Mouse (Mus musculus) CH12F3 (cell line): ENCODE data around the gene Grik3.

ENCODE experiments used
- in situ Hi-C: fragments of 300-500 bp; cut with MboI; formaldehyde crosslinking; loops from 2 replicates; pipeline ENCODE4 v1.14.3; 2020; ENCODE audit warnings: low sequenced_read_pairs

Gene Grik3

GRCm38 (mm10) chr4:125637364-125637763 lies 146.9 kb downstream of the Grik3 start:
- in situ Hi-C loops, result no loop called here

- in situ Hi-C loops, result no loop called here
These were observed 150.0 kb downstream of the Grik3 start for GRCm38 (mm10) chr4:125640520-125640919.

GRCm38 (mm10) chr4:125640921-125641663 lies 150.6 kb downstream of the Grik3 start:
- in situ Hi-C loops, result no loop called here

- in situ Hi-C loops, result no loop called here
These were observed 154.4 kb downstream of the Grik3 start for GRCm38 (mm10) chr4:125644581-125645568.

- in situ Hi-C loops, result no loop called here
These were observed 161.3 kb downstream of the Grik3 start for GRCm38 (mm10) chr4:125651676-125652246.

- in situ Hi-C loops, result no loop called here
These were observed 165.5 kb downstream of the Grik3 start for GRCm38 (mm10) chr4:125656031-125656430.

GRCm38 (mm10) chr4:125658376-125658775 lies 167.9 kb downstream of the Grik3 start:
- in situ Hi-C loops, result no loop called here

- in situ Hi-C loops, result no loop called here
These were observed 171.5 kb downstream of the Grik3 start for GRCm38 (mm10) chr4:125661982-125662381.

- in situ Hi-C loops, result no loop called here
These were observed 172.8 kb downstream of the Grik3 start for GRCm38 (mm10) chr4:125663262-125663661.

GRCm38 (mm10) chr4:125665955-125666354 lies 175.5 kb downstream of the Grik3 start:
- in situ Hi-C loops, result no loop called here

- in situ Hi-C loops, result no loop called here
These were observed 191.5 kb downstream of the Grik3 start for GRCm38 (mm10) chr4:125682007-125682406.

- in situ Hi-C loops, result no loop called here
These were observed 196.6 kb downstream of the Grik3 start for GRCm38 (mm10) chr4:125687078-125687477.

- in situ Hi-C loops, result no loop called here
These were observed 204.9 kb downstream of the Grik3 start for GRCm38 (mm10) chr4:125695431-125695830.

GRCm38 (mm10) chr4:125696182-125696939 lies 205.9 kb downstream of the Grik3 start:
- in situ Hi-C loops, result no loop called here

- in situ Hi-C loops, result no loop called here
These were observed 207.1 kb downstream of the Grik3 start for GRCm38 (mm10) chr4:125697626-125698025.

GRCm38 (mm10) chr4:125699056-125699455 lies 208.6 kb downstream of the Grik3 start:
- in situ Hi-C loops, result no loop called here

GRCm38 (mm10) chr4:125700331-125700730 lies 209.8 kb downstream of the Grik3 start:
- in situ Hi-C loops, result no loop called here

GRCm38 (mm10) chr4:125702607-125703309 lies 212.3 kb downstream of the Grik3 start:
- in situ Hi-C loops, result no loop called here

- in situ Hi-C loops, result no loop called here
These were observed 212.8 kb downstream of the Grik3 start for GRCm38 (mm10) chr4:125703310-125703690.

- in situ Hi-C loops, result no loop called here
These were observed 215.2 kb downstream of the Grik3 start for GRCm38 (mm10) chr4:125705746-125706145.
